Mouse (Mus musculus): ENCODE results near the gene Gm44805. TPM values are rescaled to one million over a fixed set of nuclear protein-coding genes. Genes with fewer than 3 reads are reported as not detected.

The Gm44805 gene
- total RNA-seq, 2 experiments from 2014 or later = not detected

- Histone ChIP-seq H3K4me3 (no peak overlapping the region), H3K27ac (no peak overlapping the region)
- intact Hi-C loops (cut with DNase I) = no loop called here
- TF ChIP-seq CTCF (IDR thresholded peaks at IDR 0.05) = no peak
- no peak for DNase-seq
Observed at GRCm38 (mm10) chr7:19686521-19686920, 5.3 kb upstream of the Gm44805 start.

GRCm38 (mm10) chr7:19685374-19685773, 4.2 kb upstream of the Gm44805 start:
- no peak for DNase-seq
- TF ChIP-seq CTCF (IDR thresholded peaks at IDR 0.05) = no peak
- intact Hi-C loops (cut with DNase I) = no loop called here

DNA sequence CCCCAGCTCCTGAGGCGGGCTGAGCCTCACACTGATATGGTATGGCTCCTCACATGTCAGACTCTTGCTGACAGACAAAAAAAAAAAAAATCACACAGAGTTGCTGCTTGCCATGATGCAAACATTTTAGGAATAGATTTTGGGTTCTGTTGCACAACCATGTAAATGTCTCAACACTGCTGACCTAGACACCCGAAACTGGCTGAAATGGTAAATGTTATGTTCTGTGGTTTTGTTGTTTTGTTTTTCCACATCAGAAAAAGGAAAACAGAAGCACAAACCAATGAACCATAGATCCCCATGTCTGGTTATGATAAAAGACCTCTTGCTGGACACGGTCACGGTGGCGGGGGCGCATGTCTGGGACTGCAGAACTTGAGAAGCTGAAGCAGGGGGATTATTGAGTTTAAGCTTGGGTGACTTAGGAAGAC, 2.6 kb upstream of the Gm44805 start:
- H3K27ac ChIP-seq = no peak overlapping the region

More at GRCm38 (mm10) chr7:19685374-19685773, 4.2 kb upstream of the Gm44805 start:
- Histone ChIP-seq H3K27ac (no peak overlapping the region), H3K4me3 (no peak overlapping the region)

DNA sequence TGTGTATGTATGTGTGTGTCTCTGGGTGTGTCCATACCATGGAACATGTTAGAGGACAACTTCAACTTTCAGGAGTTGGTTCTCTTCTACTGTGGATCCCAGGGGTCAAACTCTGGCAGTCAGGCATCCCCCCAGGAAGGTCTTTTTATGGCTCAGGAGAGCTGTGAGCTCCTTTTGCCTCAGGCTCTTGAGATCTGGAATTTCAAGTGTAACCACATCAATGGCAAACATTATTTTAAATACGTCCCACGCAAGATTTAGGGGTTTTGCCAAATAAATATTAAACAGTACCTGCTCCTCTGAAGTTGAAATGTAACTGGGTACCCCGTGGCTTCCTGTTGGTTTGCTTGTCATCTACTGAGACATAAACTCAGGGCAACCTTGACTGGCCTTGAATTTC, 1.8 kb upstream of the Gm44805 start:
- DNase-seq = no peak
- intact Hi-C loops (cut with DNase I) = no loop called here
- no peak overlapping the region for H3K27ac ChIP-seq
- TF ChIP-seq CTCF (IDR thresholded peaks at IDR 0.05) = no peak
- H3K4me3 ChIP-seq = no peak overlapping the region

More for the DNA sequence above, 2.6 kb upstream of the Gm44805 start:
- intact Hi-C loops (cut with DNase I) = no loop called here
- DNase-seq = no peak
- no peak for TF ChIP-seq CTCF (IDR thresholded peaks at IDR 0.05)
- no peak overlapping the region for H3K4me3 ChIP-seq

DNA sequence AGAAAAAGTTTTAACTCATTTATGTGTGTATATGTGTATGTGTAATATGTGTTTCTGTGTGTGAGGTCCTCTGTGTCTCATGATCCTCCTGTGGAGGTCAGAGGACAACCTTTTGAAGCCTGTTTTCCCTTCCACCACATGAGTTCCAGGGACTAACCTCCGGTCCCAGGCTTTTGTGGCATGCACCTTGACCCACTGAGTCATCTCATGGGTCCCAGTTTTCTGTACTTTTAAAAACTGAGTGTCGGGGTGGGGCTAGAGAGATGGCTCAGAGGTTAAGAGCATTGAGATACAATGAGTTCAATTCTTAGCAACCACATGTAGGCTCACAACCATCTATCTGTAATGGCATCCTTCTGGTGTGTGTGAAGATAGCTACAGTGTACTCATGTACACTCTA, 521 bp downstream of the Gm44805 start:
- Histone ChIP-seq H3K27ac (no peak overlapping the region), H3K4me3 (no peak overlapping the region)
- DNase-seq = no peak
- intact Hi-C loops (cut with DNase I) = no loop called here
- no peak for TF ChIP-seq CTCF (IDR thresholded peaks at IDR 0.05)

- intact Hi-C loops (cut with DNase I) = no loop called here
- Histone ChIP-seq H3K4me3 (no peak overlapping the region), H3K27ac (no peak overlapping the region)
- TF ChIP-seq CTCF (IDR thresholded peaks at IDR 0.05) = no peak
- DNase-seq = no peak
Observed at GRCm38 (mm10) chr7:19678901-19679300, 2.3 kb downstream of the Gm44805 start.

GRCm38 (mm10) chr7:19677872-19678271, 3.4 kb downstream of the Gm44805 start, which contains the start of gene Apoc2:
Gene Apoc2 (minus strand): TSS chr7:19677941.
- Histone ChIP-seq H3K27ac (no peak within 1 kb of the TSS), H3K4me3 (no peak within 1 kb of the TSS)
- no peak for TF ChIP-seq CTCF (IDR thresholded peaks at IDR 0.05)
- intact Hi-C loops (cut with DNase I) = no loop called here
- DNase-seq = no peak

GRCm38 (mm10) chr7:19676662-19677061, 4.6 kb downstream of the Gm44805 start:
- Histone ChIP-seq H3K27ac (no peak overlapping the region), H3K4me3 (no peak overlapping the region)
- intact Hi-C loops (cut with DNase I) = no loop called here
- no peak for TF ChIP-seq CTCF (IDR thresholded peaks at IDR 0.05)
- no peak for DNase-seq

DNA sequence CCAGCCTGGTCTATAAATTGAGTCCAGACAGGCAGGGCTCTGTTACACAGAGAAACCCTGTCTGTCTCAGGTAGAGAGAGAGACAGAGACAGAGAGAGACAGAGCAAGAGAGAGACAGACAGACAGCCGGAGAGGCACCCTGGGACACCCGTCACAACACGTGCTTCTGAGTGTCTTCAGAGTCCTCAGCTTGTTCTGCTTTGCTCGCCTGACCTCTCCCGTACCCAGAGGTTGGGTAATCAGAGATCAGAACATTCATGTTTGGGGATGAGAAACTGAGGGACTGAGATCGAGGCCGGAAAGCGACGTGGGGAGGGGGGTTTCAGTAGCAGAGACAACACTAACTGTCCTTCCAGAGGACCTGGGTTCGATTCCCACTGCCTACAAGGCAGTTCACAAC, 5.4 kb downstream of the Gm44805 start:
- TF ChIP-seq CTCF (IDR thresholded peaks at IDR 0.05) = no peak
- intact Hi-C loops (cut with DNase I) = no loop called here
- Histone ChIP-seq H3K27ac (no peak overlapping the region), H3K4me3 (no peak overlapping the region)
- no peak for DNase-seq

- Histone ChIP-seq H3K4me3 (no peak overlapping the region), H3K27ac (no peak overlapping the region)
- intact Hi-C loops (cut with DNase I) = no loop called here
- no peak for TF ChIP-seq CTCF (IDR thresholded peaks at IDR 0.05)
- no peak for DNase-seq
Observed at GRCm38 (mm10) chr7:19673083-19673699, 8.0 kb downstream of the Gm44805 start.

- intact Hi-C loops (cut with DNase I) = no loop called here
- TF ChIP-seq CTCF (IDR thresholded peaks at IDR 0.05) = no peak
Observed at GRCm38 (mm10) chr7:19671511-19671910, 9.7 kb downstream of the Gm44805 start.

GRCm38 (mm10) chr7:19668947-19669721, 12.1 kb downstream of the Gm44805 start:
- H3K27ac ChIP-seq = peak overlapping the region; percentile 91
- intact Hi-C loops (cut with DNase I) = loop anchor here (1.0 to 2.0 kb wide), 2 partner anchors 32 to 44 kb away; no protein-coding TSS in a partner anchor
- peak; percentile 92 for TF ChIP-seq CTCF (IDR thresholded peaks at IDR 0.05)
- peak overlapping the region; percentile 53 for H3K4me3 ChIP-seq
- DNase-seq = peak; percentile 93

More at GRCm38 (mm10) chr7:19671511-19671910, 9.7 kb downstream of the Gm44805 start:
- no peak for DNase-seq
- H3K27ac ChIP-seq = no peak overlapping the region
- H3K4me3 ChIP-seq = no peak overlapping the region

- no peak overlapping the region for H3K27ac ChIP-seq
Observed at GRCm38 (mm10) chr7:19667434-19667833, 13.8 kb downstream of the Gm44805 start.

More at GRCm38 (mm10) chr7:19667434-19667833, 13.8 kb downstream of the Gm44805 start:
- H3K4me3 ChIP-seq = no peak overlapping the region
- DNase-seq = no peak
- TF ChIP-seq CTCF (IDR thresholded peaks at IDR 0.05) = no peak
- intact Hi-C loops (cut with DNase I) = no loop called here
